In the genomic region with DNA sequence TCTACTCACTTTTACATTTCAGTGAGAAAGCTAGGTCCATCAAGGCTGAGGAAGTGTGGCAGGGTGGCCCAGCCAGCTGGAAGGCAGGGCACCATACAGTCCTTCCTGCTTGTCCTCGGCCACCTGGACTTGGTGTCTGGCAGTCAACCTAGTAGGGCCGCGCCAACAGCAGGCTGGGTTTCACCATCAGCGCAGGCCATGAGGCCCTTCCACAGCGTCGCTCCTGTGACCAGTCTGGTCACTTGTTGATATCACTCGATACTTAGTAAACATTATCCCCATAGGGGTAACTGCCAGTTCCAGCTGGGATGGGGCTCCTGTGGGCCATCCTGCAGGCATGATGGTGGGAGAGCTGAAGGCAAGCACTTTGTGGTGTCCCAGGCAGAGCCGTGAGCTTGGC, we compare ENCODE assay signal across 31 mouse cellular contexts. TPM values are rescaled to one million over a fixed set of nuclear protein-coding genes. Genes with fewer than 3 reads are reported as not detected.
A peak's percentile ranks its signal among the peaks of the same experiment; 100 is the strongest.
DNase-seq lines count a peak whose midpoint lies in the region; ATAC-seq and TF ChIP-seq lines count a peak whose summit lies in the region.
"Had no signal": no experiment of that assay in that cellular context is flagged by ENCODE, and none has a peak within 500 bp of the region (broad histone marks: within the 10 kb centered on the region; RNA-seq: fewer than 3 reads in every experiment).

No protein-coding gene starts in this region.

- H3K27me3 ChIP-seq in liver, embryonic 12.5 days (replicated peaks) = no peaks in the 10 kb centered on the region
- H3K27me3 ChIP-seq in liver, postnatal 0 days (ENCODE audit: insufficient read depth, low read length) = no peaks in the 10 kb centered on the region

- peaks cover 27% of the 10 kb centered on the region for H3K36me3 ChIP-seq in liver, embryonic 12.5 days
- H3K36me3 ChIP-seq in liver, postnatal 0 days (replicated peaks; ENCODE audit: insufficient read depth, low read length) = peaks cover 11% of the 10 kb centered on the region

- DNase-seq in gastrocnemius, adult 18-20 months (ENCODE audit: low spot score) = peak; percentile 89
- DNase-seq in gastrocnemius, postnatal 10 days = no peak
- DNase-seq in liver, postnatal 0 days = no peak
- DNase-seq in gastrocnemius, postnatal 14 days = peak; percentile 57
- peak; percentile 94 for DNase-seq in skeletal muscle tissue, adult 2 months (ENCODE audit: low read depth, low spot score)
- DNase-seq in layer of hippocampus, adult 2 months (ENCODE audit: low spot score in 2 of 2) = no peak
- DNase-seq: adrenal gland, postnatal 10 days; cerebellum, adult 11 months; cerebellum, adult 9-10 months; cerebellum, postnatal 36 days; heart, adult 18-20 months; heart, postnatal 10 days; kidney, postnatal 25 days; lung, adult 18-20 months; lung, postnatal 4 days; right cerebral cortex, postnatal 25 days; spleen, adult 18-20 months; thymus, adult 2 months; thymus, postnatal 36 days had no signal

- H3K27ac ChIP-seq in liver, embryonic 12.5 days = no peak overlapping the region
- H3K27ac ChIP-seq in liver, postnatal 0 days (ENCODE audit: low read depth) = no peak overlapping the region
- H3K27ac ChIP-seq in layer of hippocampus, adult 2 months = no peak overlapping the region
- H3K27ac ChIP-seq: hindbrain, embryonic 14.5 days had no signal

- no peak for TF ChIP-seq CTCF in liver, postnatal 0 days (IDR thresholded peaks at IDR 0.05; ENCODE audit: low read depth)
- no peak for TF ChIP-seq CTCF in layer of hippocampus, adult 2 months (conservative IDR thresholded peaks at IDR 0.05)

- H3K9ac ChIP-seq in liver, embryonic 12.5 days = peak overlapping the region; percentile 24; the same call in 1 of the 2 replicates
- H3K9ac ChIP-seq in liver, postnatal 0 days (replicated peaks) = no peak overlapping the region
- H3K9ac ChIP-seq: heart, embryonic 12.5 days; hindbrain, embryonic 14.5 days had no signal

- no peak overlapping the region for H3K4me3 ChIP-seq in liver, embryonic 12.5 days
- H3K4me3 ChIP-seq in liver, postnatal 0 days (ENCODE audit: low read depth, low read length) = no peak overlapping the region
- no peak overlapping the region for H3K4me3 ChIP-seq in layer of hippocampus, adult 2 months
- H3K4me3 ChIP-seq: heart, embryonic 12.5 days had no signal

- no peaks in the 10 kb centered on the region for H3K9me3 ChIP-seq in liver, embryonic 12.5 days (replicated peaks)
- no peaks in the 10 kb centered on the region for H3K9me3 ChIP-seq in liver, postnatal 0 days (ENCODE audit: low read length)

- no peak for TF ChIP-seq EP300 in liver, postnatal 0 days (IDR thresholded peaks at IDR 0.05; ENCODE audit: low read depth)

- peaks cover 51% of the 10 kb centered on the region for H3K4me1 ChIP-seq in liver, embryonic 12.5 days
- H3K4me1 ChIP-seq in liver, postnatal 0 days (ENCODE audit: insufficient read depth) = peaks cover 8% of the 10 kb centered on the region; the same call in 1 of the 2 replicates
- H3K4me1 ChIP-seq: heart, embryonic 12.5 days had no signal

- no peak overlapping the region for H3K4me2 ChIP-seq in liver, embryonic 12.5 days
- no peak overlapping the region for H3K4me2 ChIP-seq in liver, postnatal 0 days (ENCODE audit: low read depth, low read length)
- H3K4me2 ChIP-seq: heart, embryonic 12.5 days; hindbrain, embryonic 14.5 days; liver, embryonic 11.5 days had no signal

- intact Hi-C loops in gastrocnemius, postnatal 14 days (cut with DNase I; ENCODE audit: low total_unique reads) = no loop called here

- 82% methylated on average over 8 of the region's 8 CpGs for WGBS in liver, embryonic 12.5 days (ENCODE audit: insufficient replicate concordance)
- 77% methylated on average over 8 of the region's 8 CpGs for WGBS in liver, postnatal 0 days (ENCODE audit: insufficient replicate concordance)

- ATAC-seq in liver, embryonic 12.5 days = no peak
- ATAC-seq in liver, postnatal 0 days = no peak
- ATAC-seq: intestine, postnatal 0 days; lung, postnatal 0 days; midbrain, embryonic 16.5 days; Patski had no signal

RNA-seq across cellular contexts. Expression of a gene that starts 8.0 kb away (rescaled TPM):
- 100 to 1,000 TPM in 1 of 2 experiments, 10 to 100 TPM in 1; 58.3 to 202 TPM for total RNA-seq in gastrocnemius, adult 18-20 months (2021)
- 10 to 100 TPM in 1 of 2 experiments, 1 to 10 TPM in 1; 4.3 to 27.1 TPM for total RNA-seq in gastrocnemius, postnatal 10 days (2021)
- 16.1 and 17.8 TPM in 2 replicates for polyA plus RNA-seq in liver, embryonic 12.5 days (2016; fragmentation: Nextera tagmentation; extraction: Ambion mirVana)
- 6.1 and 6.2 TPM in 2 replicates for polyA plus RNA-seq in liver, postnatal 0 days (2015; fragmentation: Nextera tagmentation; extraction: Ambion mirVana)
- 10 to 100 TPM in 1 of 2 experiments, 1 to 10 TPM in 1; 4.8 to 71.3 TPM for total RNA-seq in gastrocnemius, postnatal 14 days (2021)
- 10 to 100 TPM; 13.8 to 20.9 TPM for total RNA-seq in layer of hippocampus, adult 2 months (2021)

RNA-seq across cellular contexts. Expression of a gene that starts 23.3 kb away (rescaled TPM):
- under 1 TPM in 1 of 2 experiments, not detected in 1; 0.07 TPM for total RNA-seq in gastrocnemius, adult 18-20 months (2021)
- total RNA-seq in gastrocnemius, postnatal 10 days (2021) = under 1 TPM; 0.16 to 0.23 TPM
- 0.18 and 0.22 TPM in 2 replicates for polyA plus RNA-seq in liver, embryonic 12.5 days (2016; fragmentation: Nextera tagmentation; extraction: Ambion mirVana)
- 0.19 and 0.25 TPM in 2 replicates for polyA plus RNA-seq in liver, postnatal 0 days (2015; fragmentation: Nextera tagmentation; extraction: Ambion mirVana)
- under 1 TPM in 1 of 2 experiments, not detected in 1; 0.09 TPM for total RNA-seq in gastrocnemius, postnatal 14 days (2021)
- total RNA-seq in layer of hippocampus, adult 2 months (2021) = 1 to 10 TPM in 1 of 2 experiments, under 1 TPM in 1; 0.61 to 1.1 TPM
- polyA plus RNA-seq: heart, embryonic 12.5 days; hindbrain, embryonic 14.5 days; kidney, embryonic 14.5 days; limb, embryonic 11.5 days; neural tube, embryonic 11.5 days had no signal

RNA-seq across cellular contexts. Expression of a gene that starts 26.7 kb away (rescaled TPM):
- 1 to 10 TPM; 2.7 TPM for total RNA-seq in gastrocnemius, adult 18-20 months (2021)
- 1 to 10 TPM; 7.2 to 8.9 TPM for total RNA-seq in gastrocnemius, postnatal 10 days (2021)
- polyA plus RNA-seq in liver, embryonic 12.5 days (2016; fragmentation: Nextera tagmentation; extraction: Ambion mirVana) = 9.8 and 10.4 TPM in 2 replicates
- polyA plus RNA-seq in liver, postnatal 0 days (2015; fragmentation: Nextera tagmentation; extraction: Ambion mirVana) = 5.2 and 6.0 TPM in 2 replicates
- total RNA-seq in gastrocnemius, postnatal 14 days (2021) = 1 to 10 TPM; 5.2 to 7.0 TPM
- total RNA-seq in layer of hippocampus, adult 2 months (2021) = 100 to 1,000 TPM; 468 to 473 TPM

RNA-seq across cellular contexts. Expression of a gene that starts 31.5 kb away (rescaled TPM):
- total RNA-seq in gastrocnemius, adult 18-20 months (2021) = 10 to 100 TPM; 18.2 to 21.1 TPM
- total RNA-seq in gastrocnemius, postnatal 10 days (2021) = 1 to 10 TPM; 3.7 to 3.8 TPM
- 0.55 and 0.72 TPM in 2 replicates for polyA plus RNA-seq in liver, embryonic 12.5 days (2016; fragmentation: Nextera tagmentation; extraction: Ambion mirVana)
- polyA plus RNA-seq in liver, postnatal 0 days (2015; fragmentation: Nextera tagmentation; extraction: Ambion mirVana) = 0.19 and 0.45 TPM in 2 replicates
- total RNA-seq in gastrocnemius, postnatal 14 days (2021) = 1 to 10 TPM; 5.4 to 6.6 TPM
- 10 to 100 TPM; 17.4 to 18.3 TPM for total RNA-seq in layer of hippocampus, adult 2 months (2021)
- total RNA-seq: neutrophil, adult 5-6 weeks had no signal

RNA-seq across cellular contexts. Expression of a gene that starts 42.2 kb away (rescaled TPM):
- total RNA-seq in gastrocnemius, adult 18-20 months (2021) = 10 to 100 TPM; 72.6 to 76.5 TPM
- total RNA-seq in gastrocnemius, postnatal 10 days (2021) = 10 to 100 TPM; 42.8 to 45.0 TPM
- 78.8 and 81.1 TPM in 2 replicates for polyA plus RNA-seq in liver, embryonic 12.5 days (2016; fragmentation: Nextera tagmentation; extraction: Ambion mirVana)
- polyA plus RNA-seq in liver, postnatal 0 days (2015; fragmentation: Nextera tagmentation; extraction: Ambion mirVana) = 34.3 and 37.9 TPM in 2 replicates
- total RNA-seq in gastrocnemius, postnatal 14 days (2021) = 10 to 100 TPM; 50.3 to 50.9 TPM
- total RNA-seq in layer of hippocampus, adult 2 months (2021) = 10 to 100 TPM; 82.2 to 88.9 TPM

Comparison
In these comparisons a context has a peak if more than half of its experiments do, and no peak if none do; other contexts are left out.
1. DNase-seq: peak in gastrocnemius, adult 18-20 months (single experiment), gastrocnemius, postnatal 14 days (single experiment) and skeletal muscle tissue, adult 2 months (single experiment); none in gastrocnemius, postnatal 10 days (single experiment), liver, postnatal 0 days (single experiment) and layer of hippocampus, adult 2 months (0 of 2).
2. RNA of a gene that starts 26.7 kb away (total RNA-seq): 468 to 473 TPM in layer of hippocampus, adult 2 months; 7.2 to 8.9 TPM in gastrocnemius, postnatal 10 days, 5.2 to 7.0 TPM in gastrocnemius, postnatal 14 days and 2.7 TPM in gastrocnemius, adult 18-20 months; every median in the first group is over 10 times any median in the second.